Mouse (Mus musculus) hindbrain, embryonic 15.5 days (tissue): ENCODE results near the gene Hmcn2. TPM values are rescaled to one million over a fixed set of nuclear protein-coding genes. Genes with fewer than 3 reads are reported as not detected.
A peak's percentile ranks its signal among the peaks of the same experiment; 100 is the strongest.

Experiments
- ATAC-seq: fragments of 200-750 bp; cut with Nextera tagmentation; 2 replicates; pipeline ENCODE4 v1.8.0; 2017; ENCODE audit warnings: low read depth, moderate number of reproducible peaks, moderate TSS enrichment; ENCODE audit not compliant: low FRiP score
- H3K27ac ChIP-seq: fragments of 300-500 bp; sonication (generic); replicated peaks from 2 replicates; pipeline ENCODE4 v1.5.1; 2015; ENCODE audit warnings: mild to moderate bottlenecking, inconsistent platforms
- H3K27me3 ChIP-seq: fragments of 300-500 bp; sonication (generic); 2 replicates; pipeline ENCODE4 v1.6.1; 2015; ENCODE audit warnings: control low read depth, inconsistent platforms
- H3K36me3 ChIP-seq: fragments of 300-500 bp; sonication (generic); 2 replicates; pipeline ENCODE4 v1.6.1; 2015; ENCODE audit warnings: control low read depth, inconsistent platforms
- H3K4me1 ChIP-seq: fragments of 300-500 bp; sonication (generic); replicated peaks from 2 replicates; pipeline ENCODE4 v1.6.1; 2015; ENCODE audit warnings: control low read depth, inconsistent platforms
- H3K4me2 ChIP-seq: fragments of 300-500 bp; sonication (generic); 2 replicates; pipeline ENCODE4 v1.6.1; 2015; ENCODE audit warnings: moderate library complexity, mild to moderate bottlenecking, inconsistent platforms
- H3K4me3 ChIP-seq: fragments of 300-500 bp; sonication (generic); 2 replicates; pipeline ENCODE4 v1.5.1; 2015; ENCODE audit warnings: mild to moderate bottlenecking, inconsistent platforms
- H3K9ac ChIP-seq: fragments of 300-500 bp; sonication (generic); 2 replicates; pipeline ENCODE4 v1.6.1; 2015; ENCODE audit warnings: inconsistent platforms
- H3K9me3 ChIP-seq: fragments of 300-500 bp; sonication (generic); 2 replicates; pipeline ENCODE4 v1.6.1; 2016; ENCODE audit warnings: control low read depth, inconsistent platforms
- WGBS: fragments of 180-500 bp; shearing (Covaris S2); methylation state at CpG from one replicate; pipeline ENCODE4 v1.1.7; 2015; 5-methylcytosine and 5-hydroxymethylcytosine counted together
- polyA plus RNA-seq: library from polyadenylated mRNA; unstranded; fragments of >200 nt; fragmentation: Nextera tagmentation; extraction: Ambion mirVana; gene quantifications from 2 replicates; pipeline ENCODE4 v1.2.1, GENCODE M21; 2015

The Hmcn2 gene
- polyA plus RNA-seq, 1 experiment from 2014 or later = 0.27 TPM

DNA sequence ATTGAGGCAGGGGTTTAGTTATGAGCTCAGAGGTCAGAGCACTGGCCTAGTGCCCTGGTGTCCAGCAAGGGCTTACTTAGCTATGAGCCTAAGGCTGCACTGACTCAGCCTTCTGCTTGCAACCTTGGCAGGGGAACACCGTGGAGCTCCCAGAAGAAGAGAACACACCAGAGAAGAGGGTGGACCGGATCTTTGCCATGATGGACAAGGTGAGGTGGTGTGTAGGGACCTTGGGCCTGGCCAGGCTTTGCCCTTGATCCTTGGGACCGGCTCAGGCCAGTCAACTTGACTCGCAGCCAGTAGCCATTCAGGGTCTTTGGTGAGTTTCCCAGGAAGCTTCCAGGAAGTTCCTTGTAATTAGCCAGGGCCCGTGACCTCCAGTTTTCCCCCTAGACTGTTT lies 29.7 kb upstream of the Hmcn2 start:
- Histone ChIP-seq H3K4me2 (no peak overlapping the region), H3K27ac (no peak overlapping the region), H3K27me3 (no peaks in the 10 kb centered on the region), H3K36me3 (peaks cover 73% of the 10 kb centered on the region), H3K4me1 (no peaks in the 10 kb centered on the region), H3K9me3 (no peaks in the 10 kb centered on the region), H3K9ac (no peak overlapping the region), H3K4me3 (no peak overlapping the region)
- ATAC-seq = no peak
- WGBS = 90% methylated on average over 5 of the region's 5 CpGs

DNA sequence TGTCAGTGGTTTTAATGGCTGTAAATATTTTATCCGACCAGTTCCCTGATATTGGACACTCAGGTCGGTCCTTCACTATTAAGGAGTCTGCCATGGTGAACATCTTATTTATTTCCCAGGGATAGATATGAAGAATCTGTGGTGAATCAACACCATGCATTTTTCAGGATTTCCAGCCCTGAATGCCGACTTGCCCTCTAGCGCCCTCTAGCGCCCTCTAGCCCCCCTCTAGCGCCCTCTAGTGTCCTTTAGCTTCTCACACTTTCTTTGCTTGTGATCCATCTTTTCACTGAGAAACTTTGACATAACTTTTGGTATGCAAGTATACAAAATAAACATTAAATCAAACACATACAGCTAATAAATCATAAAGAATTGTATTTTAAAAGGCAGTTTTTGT lies 22.8 kb upstream of the Hmcn2 start:
- 7% methylated on average over 6 of the region's 6 CpGs for WGBS
- Histone ChIP-seq H3K9me3 (no peaks in the 10 kb centered on the region), H3K4me3 (no peak overlapping the region), H3K36me3 (peaks cover 41% of the 10 kb centered on the region), H3K9ac (no peak overlapping the region), H3K4me2 (no peak overlapping the region), H3K27ac (no peak overlapping the region), H3K27me3 (no peaks in the 10 kb centered on the region), H3K4me1 (no peaks in the 10 kb centered on the region)
- no peak for ATAC-seq

DNA sequence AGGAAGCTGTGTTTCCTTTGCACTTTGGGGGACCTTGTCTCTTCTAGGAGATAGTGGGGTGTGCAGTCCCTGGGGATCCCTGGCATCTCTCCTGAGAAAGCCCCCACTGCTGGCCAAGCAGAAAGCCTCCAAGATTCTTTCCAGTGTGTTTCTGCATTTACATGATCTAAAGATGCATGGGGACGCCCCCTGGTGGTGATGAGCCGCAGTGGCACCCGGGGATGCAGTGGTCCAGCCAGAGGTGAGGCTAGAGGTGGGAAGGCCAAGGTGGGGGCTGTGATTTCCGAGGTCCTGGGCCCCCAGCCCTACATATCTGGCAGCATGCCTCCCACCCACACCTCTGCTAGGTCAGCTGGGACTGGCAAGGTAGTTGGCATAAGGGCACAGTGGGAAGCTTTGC lies 19.2 kb upstream of the Hmcn2 start:
- H3K9ac ChIP-seq = no peak overlapping the region

DNA sequence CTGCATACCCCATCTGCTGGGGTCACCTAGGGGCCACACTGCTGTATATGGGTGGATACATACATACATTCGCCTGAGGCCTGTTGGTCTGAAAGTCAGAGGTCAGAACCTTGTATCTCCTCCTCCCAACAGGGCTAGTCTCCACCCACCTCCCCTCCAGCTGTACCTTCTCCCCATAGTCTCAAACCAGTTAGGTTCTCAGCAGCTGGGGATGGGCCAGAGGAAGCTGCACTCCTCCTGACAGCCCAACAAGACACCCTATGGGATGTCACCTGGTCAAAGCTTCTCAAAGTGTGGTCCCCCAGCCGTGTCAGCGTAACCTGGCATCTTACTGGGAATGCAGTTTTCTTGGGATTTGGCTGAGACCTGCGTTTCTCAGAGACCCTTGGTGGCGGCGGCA lies 17.8 kb upstream of the Hmcn2 start:
- 84% methylated on average over 6 of the region's 6 CpGs for WGBS
- ATAC-seq = no peak
- H3K27ac ChIP-seq = no peak overlapping the region

More for the DNA sequence above, 19.2 kb upstream of the Hmcn2 start:
- Histone ChIP-seq H3K4me2 (no peak overlapping the region), H3K27ac (no peak overlapping the region), H3K27me3 (no peaks in the 10 kb centered on the region), H3K9me3 (no peaks in the 10 kb centered on the region), H3K36me3 (peaks cover 16% of the 10 kb centered on the region), H3K4me3 (no peak overlapping the region), H3K4me1 (peaks cover 14% of the 10 kb centered on the region)
- WGBS = 1% methylated on average over 4 of the region's 4 CpGs
- no peak for ATAC-seq

GRCm38 (mm10) chr2:31297602-31298268 lies 16.5 kb upstream of the Hmcn2 start:
- Histone ChIP-seq H3K4me3 (peak overlapping the region; percentile 48), H3K4me1 (peaks cover 14% of the 10 kb centered on the region), H3K4me2 (peak overlapping the region; percentile 63), H3K27me3 (no peaks in the 10 kb centered on the region), H3K9me3 (no peaks in the 10 kb centered on the region), H3K9ac (peak overlapping the region; percentile 36; the same call in 1 of the 2 replicates), H3K27ac (no peak overlapping the region), H3K36me3 (0 out of 2 replicates have a peak, but pooled peaks cover 3% of the 10 kb centered on the region)
- under 1% methylated on average over 17 of the region's 17 CpGs for WGBS
- ATAC-seq = peak; percentile 83

More for the DNA sequence above, 17.8 kb upstream of the Hmcn2 start:
- Histone ChIP-seq H3K4me3 (no peak overlapping the region), H3K36me3 (peaks cover 9% of the 10 kb centered on the region), H3K9me3 (no peaks in the 10 kb centered on the region), H3K9ac (no peak overlapping the region), H3K27me3 (no peaks in the 10 kb centered on the region), H3K4me2 (no peak overlapping the region), H3K4me1 (peaks cover 14% of the 10 kb centered on the region)

GRCm38 (mm10) chr2:31298814-31299213 lies 15.4 kb upstream of the Hmcn2 start:
- Histone ChIP-seq H3K27ac (no peak overlapping the region), H3K36me3 (0 out of 2 replicates have a peak, but pooled peaks cover 3% of the 10 kb centered on the region), H3K4me2 (peak overlapping the region; percentile 63), H3K4me1 (peaks cover 14% of the 10 kb centered on the region), H3K9me3 (no peaks in the 10 kb centered on the region), H3K4me3 (no peak overlapping the region), H3K27me3 (no peaks in the 10 kb centered on the region), H3K9ac (no peak overlapping the region)
- ATAC-seq = no peak
- 46% methylated on average over 4 of the region's 4 CpGs for WGBS

- 0 out of 2 replicates have a peak, but pooled peaks cover under 1% of the 10 kb centered on the region for H3K36me3 ChIP-seq
- H3K9me3 ChIP-seq = no peaks in the 10 kb centered on the region
- H3K27me3 ChIP-seq = no peaks in the 10 kb centered on the region
- H3K4me1 ChIP-seq = peaks cover 14% of the 10 kb centered on the region
- ATAC-seq = no peak
- no peak overlapping the region for H3K4me2 ChIP-seq
- no peak overlapping the region for H3K4me3 ChIP-seq
- H3K9ac ChIP-seq = no peak overlapping the region
- 22% methylated on average over 4 of the region's 4 CpGs for WGBS
- H3K27ac ChIP-seq = no peak overlapping the region
Measured at GRCm38 (mm10) chr2:31299266-31299665, 14.9 kb upstream of the Hmcn2 start.

- ATAC-seq = no peak
- WGBS = 80% methylated on average over 10 of the region's 10 CpGs
- H3K9me3 ChIP-seq = no peaks in the 10 kb centered on the region
- no peak overlapping the region for H3K9ac ChIP-seq
- H3K4me2 ChIP-seq = no peak overlapping the region
- peaks cover 14% of the 10 kb centered on the region for H3K4me1 ChIP-seq
- no peak overlapping the region for H3K4me3 ChIP-seq
- H3K36me3 ChIP-seq = no peaks in the 10 kb centered on the region
- no peak overlapping the region for H3K27ac ChIP-seq
- no peaks in the 10 kb centered on the region for H3K27me3 ChIP-seq
Measured at GRCm38 (mm10) chr2:31299996-31300395, 14.2 kb upstream of the Hmcn2 start.

DNA sequence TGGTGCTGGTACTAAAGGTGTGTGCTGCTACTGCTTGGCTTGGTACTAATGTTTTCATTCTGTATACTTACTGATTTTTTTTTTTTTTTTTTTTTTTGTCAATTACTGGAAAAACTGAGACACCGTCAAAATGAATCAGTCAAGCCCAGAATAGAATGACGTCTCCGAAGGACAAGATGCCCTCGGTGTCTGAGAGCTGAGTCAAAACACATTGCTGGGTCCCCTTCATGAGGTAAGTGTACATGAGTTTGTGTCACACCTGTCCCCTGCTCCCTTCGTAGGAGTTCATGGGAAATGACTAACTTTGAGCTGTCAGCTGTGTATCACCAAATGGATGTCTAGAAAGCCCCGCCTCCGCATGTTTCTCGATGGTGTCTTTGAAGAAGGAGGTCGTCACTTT lies 11.0 kb upstream of the Hmcn2 start:
- H3K27ac ChIP-seq = no peak overlapping the region
- no peaks in the 10 kb centered on the region for H3K36me3 ChIP-seq
- H3K4me2 ChIP-seq = no peak overlapping the region
- no peak overlapping the region for H3K4me3 ChIP-seq
- H3K4me1 ChIP-seq = peaks cover 9% of the 10 kb centered on the region
- ATAC-seq = no peak
- no peak overlapping the region for H3K9ac ChIP-seq
- no peaks in the 10 kb centered on the region for H3K9me3 ChIP-seq
- no peaks in the 10 kb centered on the region for H3K27me3 ChIP-seq
- WGBS = 77% methylated on average over 9 of the region's 9 CpGs

DNA sequence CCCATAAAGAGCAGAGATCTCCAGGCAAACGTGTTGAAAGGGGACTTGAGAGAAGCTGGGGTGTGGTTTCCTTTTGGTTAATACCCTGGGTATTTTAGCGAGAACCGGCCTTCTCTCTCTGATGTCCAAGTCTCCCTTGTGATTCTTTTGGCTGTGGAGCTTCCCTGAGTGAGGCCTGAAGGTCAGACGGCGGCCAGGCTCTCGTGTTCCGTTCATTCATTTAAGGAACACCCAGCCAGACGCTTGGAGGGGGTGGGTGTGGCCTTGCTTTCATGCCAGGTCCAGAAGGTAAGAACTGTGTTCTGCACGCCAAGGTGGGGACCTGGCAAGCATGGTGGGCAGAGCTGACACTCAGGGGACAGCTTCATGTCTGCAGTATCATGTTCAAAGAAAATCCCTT lies 10.0 kb upstream of the Hmcn2 start:
- Histone ChIP-seq H3K4me3 (no peak overlapping the region), H3K4me2 (no peak overlapping the region), H3K9me3 (no peaks in the 10 kb centered on the region), H3K36me3 (no peaks in the 10 kb centered on the region), H3K27ac (no peak overlapping the region), H3K27me3 (no peaks in the 10 kb centered on the region), H3K9ac (no peak overlapping the region), H3K4me1 (no peaks in the 10 kb centered on the region; the same call in 1 of the 2 replicates)
- 85% methylated on average over 9 of the region's 9 CpGs for WGBS
- no peak for ATAC-seq

DNA sequence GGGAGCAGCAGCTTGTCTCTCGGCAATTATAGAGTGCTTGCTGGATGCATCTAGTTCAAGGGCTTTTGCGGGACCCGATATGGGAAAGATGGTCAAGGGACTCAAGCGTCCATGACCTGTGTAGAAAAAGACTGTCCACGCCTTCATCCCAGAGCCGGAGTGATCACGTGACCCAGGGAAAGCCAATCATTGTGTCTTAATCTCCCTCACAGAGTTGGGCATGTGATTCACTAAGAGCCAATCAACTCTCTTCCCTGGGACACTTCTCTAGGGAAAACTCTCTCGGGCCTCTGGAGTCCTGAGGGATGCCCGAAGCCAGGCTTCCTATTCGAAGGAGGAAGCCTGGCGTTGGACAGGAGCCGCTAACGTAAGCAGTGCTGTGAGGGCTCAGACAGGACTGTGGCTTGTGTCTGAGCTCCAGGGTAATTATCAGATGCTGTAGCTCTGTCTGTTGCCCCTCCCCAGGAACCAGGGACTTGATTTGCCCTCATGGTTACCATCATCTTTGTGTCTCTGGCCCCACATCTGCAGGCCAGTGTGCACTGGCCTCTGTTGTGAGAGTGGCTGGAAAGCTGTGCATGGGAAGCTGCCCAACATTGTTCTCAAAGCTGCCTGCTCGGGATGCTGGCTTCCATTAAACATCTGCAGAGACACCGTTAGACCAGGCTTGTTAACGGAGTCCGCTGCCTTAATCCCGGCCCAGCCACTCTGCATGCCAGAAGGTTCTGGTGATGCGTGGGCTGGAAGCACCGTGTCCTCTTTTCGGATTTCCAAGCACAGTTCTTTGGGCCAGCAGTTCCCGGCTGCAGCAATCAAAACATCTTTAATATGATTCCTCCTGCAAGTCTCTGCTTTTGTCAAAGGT lies 9.2 kb upstream of the Hmcn2 start:
- H3K27me3 ChIP-seq = no peaks in the 10 kb centered on the region
- no peaks in the 10 kb centered on the region for H3K36me3 ChIP-seq
- no peak for ATAC-seq
- no peaks in the 10 kb centered on the region for H3K4me1 ChIP-seq
- no peaks in the 10 kb centered on the region for H3K9me3 ChIP-seq
- 81% methylated on average over 22 of the region's 22 CpGs for WGBS
- H3K27ac ChIP-seq = no peak overlapping the region
- no peak overlapping the region for H3K9ac ChIP-seq
- no peak overlapping the region for H3K4me2 ChIP-seq
- H3K4me3 ChIP-seq = no peak overlapping the region

DNA sequence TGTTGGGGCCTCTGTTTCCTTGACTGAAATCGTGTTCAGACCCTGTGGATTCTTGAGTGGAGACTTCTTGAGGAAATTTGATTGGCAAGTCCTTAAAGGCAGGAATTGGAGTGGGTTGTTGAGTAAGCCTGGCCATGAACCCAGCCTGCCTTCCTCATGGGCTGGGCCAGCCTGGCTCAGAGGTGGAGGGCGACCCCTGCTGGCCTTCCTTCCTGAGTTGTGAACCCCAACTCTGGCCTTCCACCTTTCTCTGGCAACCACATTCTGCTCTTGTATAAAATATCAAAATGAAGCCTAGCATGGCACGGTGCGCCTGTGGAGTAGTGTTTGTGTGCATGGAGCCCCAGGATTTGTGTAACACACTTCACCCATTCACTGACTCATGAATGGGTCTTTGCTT lies 8.5 kb upstream of the Hmcn2 start:
- Histone ChIP-seq H3K4me2 (no peak overlapping the region), H3K9me3 (no peaks in the 10 kb centered on the region), H3K4me1 (no peaks in the 10 kb centered on the region), H3K27ac (no peak overlapping the region), H3K4me3 (no peak overlapping the region), H3K36me3 (no peaks in the 10 kb centered on the region), H3K27me3 (no peaks in the 10 kb centered on the region), H3K9ac (no peak overlapping the region)
- ATAC-seq = no peak
- WGBS = 51% methylated on average over 4 of the region's 4 CpGs
